Mouse (Mus musculus): ENCODE measurements around the gene Gm13124.

DNA sequence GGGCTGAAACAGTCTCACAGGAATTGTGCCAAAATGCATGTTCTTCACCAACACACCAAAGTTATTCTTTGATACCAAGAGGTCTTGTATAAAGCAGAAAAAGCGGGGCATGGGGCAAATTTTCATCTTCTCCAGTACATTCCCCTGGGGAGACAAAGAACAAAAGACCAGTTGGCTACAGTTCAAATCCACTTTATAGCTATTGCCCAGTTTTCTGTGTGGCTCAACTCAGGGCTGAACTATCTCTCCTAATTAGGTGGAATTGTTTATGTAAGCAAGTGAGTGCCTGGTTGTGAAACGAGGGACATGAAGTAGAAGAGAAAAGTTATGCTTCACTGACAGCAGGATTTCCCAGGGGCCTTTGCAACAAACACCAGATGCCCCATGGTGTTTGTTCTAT lies 3.7 kb downstream of the Gm13124 start:
- TF ChIP-seq CTCF (IDR thresholded peaks at IDR 0.05; ENCODE audit: low read depth) (no peak), EP300 (optimal IDR thresholded peaks at IDR 0.05) (no peak)
